Mouse (Mus musculus) stomach, embryonic 16.5 days (tissue): ENCODE measurements around the gene Rpusd4. TPM values are rescaled to one million over a fixed set of nuclear protein-coding genes. Genes with fewer than 3 reads are reported as not detected.

Source experiments
- ATAC-seq: fragments of 200-750 bp; cut with Nextera tagmentation; 2 replicates; pipeline ENCODE4 v1.8.0; 2017; ENCODE audit warnings: moderate number of reproducible peaks, moderate TSS enrichment; ENCODE audit not compliant: insufficient read depth, low FRiP score
- H3K27ac ChIP-seq: fragments of 300-500 bp; sonication (generic); 2 replicates; pipeline ENCODE4 v1.5.1; 2014; ENCODE audit warnings: low read length
- H3K27me3 ChIP-seq: fragments of 300-500 bp; sonication (generic); 2 replicates; pipeline ENCODE4 v1.6.1; 2014; ENCODE audit warnings: low read length, control low read depth, mixed read lengths; ENCODE audit not compliant: control insufficient read depth, insufficient read depth
- H3K36me3 ChIP-seq: fragments of 300-500 bp; sonication (generic); 2 replicates; pipeline ENCODE4 v1.6.1; 2014; ENCODE audit warnings: low read length; ENCODE audit not compliant: control insufficient read depth, insufficient read depth
- H3K4me1 ChIP-seq: fragments of 300-500 bp; sonication (generic); 2 replicates; pipeline ENCODE4 v1.6.1; 2014; ENCODE audit warnings: low read length, control low read depth, mixed read lengths; ENCODE audit not compliant: control insufficient read depth, insufficient read depth
- H3K4me2 ChIP-seq: fragments of 300-500 bp; sonication (generic); 2 replicates; pipeline ENCODE4 v1.6.1; 2014; ENCODE audit warnings: low read depth, low read length, mixed read lengths
- H3K4me3 ChIP-seq: fragments of 300-500 bp; sonication (generic); replicated peaks from 2 replicates; pipeline ENCODE4 v1.5.1; 2014; ENCODE audit warnings: mild to moderate bottlenecking, low read length
- H3K9ac ChIP-seq: fragments of 300-500 bp; sonication (generic); 2 replicates; pipeline ENCODE4 v1.6.1; 2014; ENCODE audit warnings: low read length
- H3K9me3 ChIP-seq: fragments of 300-500 bp; sonication (generic); replicated peaks from 2 replicates; pipeline ENCODE4 v1.6.1; 2016; ENCODE audit warnings: low read length, control low read depth; ENCODE audit not compliant: control insufficient read depth
- WGBS: fragments of 180-500 bp; shearing (Covaris S2); extraction: QIAGEN DNeasy Blood & Tissue Kit; methylation state at CpG from one replicate; pipeline ENCODE4 v1.1.7; 2014; 5-methylcytosine and 5-hydroxymethylcytosine counted together
- polyA plus RNA-seq: library from polyadenylated mRNA; unstranded; fragments of >200 nt; fragmentation: Nextera tagmentation; extraction: Ambion mirVana; gene quantifications from 2 replicates; pipeline ENCODE4 v1.2.1, GENCODE M21; 2015

Rpusd4 gene
- polyA plus RNA-seq, 1 experiment from 2014 or later: 24.5 TPM

DNA sequence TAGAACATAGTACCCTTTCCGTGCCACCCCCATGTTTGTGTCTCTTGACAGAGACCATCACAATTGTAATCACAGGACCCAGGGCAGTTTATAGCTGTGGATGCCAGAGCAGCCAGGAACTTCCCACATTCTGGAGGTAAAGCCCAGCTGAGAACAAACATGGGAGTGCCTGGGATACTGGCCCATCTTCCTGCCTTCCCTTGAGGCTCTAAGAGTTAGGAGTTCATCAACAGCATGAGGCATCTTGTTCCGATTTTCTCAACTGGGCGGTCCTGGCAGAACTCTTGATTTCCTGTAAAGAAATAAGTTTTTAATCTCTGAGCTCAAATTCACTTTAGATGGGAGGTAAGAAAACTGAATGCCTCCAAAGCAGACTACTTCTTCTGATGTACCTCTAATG is 34.5 kb downstream of the Rpusd4 start:
- no peak overlapping the region for H3K4me2 ChIP-seq
- ATAC-seq: no peak
- no peaks in the 10 kb centered on the region for H3K36me3 ChIP-seq
- H3K9me3 ChIP-seq: no peaks in the 10 kb centered on the region
- 84% methylated on average over 3 of the region's 3 CpGs for WGBS
- no peaks in the 10 kb centered on the region for H3K27me3 ChIP-seq
- H3K27ac ChIP-seq: no peak overlapping the region
- no peak overlapping the region for H3K9ac ChIP-seq
- H3K4me1 ChIP-seq: no peaks in the 10 kb centered on the region
- no peak overlapping the region for H3K4me3 ChIP-seq

GRCm38 (mm10) chr9:35307461-35307860 is 39.8 kb downstream of the Rpusd4 start:
- no peak overlapping the region for H3K4me2 ChIP-seq
- no peaks in the 10 kb centered on the region for H3K4me1 ChIP-seq
- no peaks in the 10 kb centered on the region for H3K27me3 ChIP-seq
- no peak overlapping the region for H3K9ac ChIP-seq
- no peak for ATAC-seq
- H3K9me3 ChIP-seq: no peaks in the 10 kb centered on the region
- WGBS: 72% methylated on average over 7 of the region's 7 CpGs
- H3K36me3 ChIP-seq: no peaks in the 10 kb centered on the region
- no peak overlapping the region for H3K4me3 ChIP-seq
- H3K27ac ChIP-seq: no peak overlapping the region

DNA sequence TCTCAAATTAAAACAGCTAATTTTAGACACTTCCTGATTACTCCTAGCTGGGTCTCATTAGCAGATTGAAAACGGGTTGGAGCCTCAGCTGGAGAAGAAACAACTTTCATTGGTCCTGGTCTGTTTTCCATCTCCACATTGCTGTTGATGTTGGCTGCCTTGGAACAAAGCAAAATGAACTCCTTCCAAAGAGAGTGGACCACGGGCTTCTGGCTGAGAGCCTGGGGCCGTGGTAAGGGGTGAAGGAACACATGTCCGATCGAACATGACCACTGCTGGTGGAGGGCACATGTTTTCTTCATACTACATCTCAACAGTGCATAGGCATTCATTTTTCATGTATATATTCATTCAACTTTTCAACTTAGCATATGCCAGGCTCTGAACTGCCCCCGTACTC is 42.7 kb downstream of the Rpusd4 start:
- WGBS: 72% methylated on average over 6 of the region's 6 CpGs
- Histone ChIP-seq H3K36me3 (no peaks in the 10 kb centered on the region), H3K4me3 (no peak overlapping the region), H3K27ac (no peak overlapping the region), H3K27me3 (no peaks in the 10 kb centered on the region), H3K9ac (no peak overlapping the region), H3K4me1 (0 out of 2 replicates have a peak, but pooled peaks cover 10% of the 10 kb centered on the region), H3K9me3 (no peaks in the 10 kb centered on the region), H3K4me2 (no peak overlapping the region)
- ATAC-seq: no peak

- no peaks in the 10 kb centered on the region for H3K9me3 ChIP-seq
- ATAC-seq: peak; percentile 65; the same call in 1 of the 2 replicates
- no peaks in the 10 kb centered on the region for H3K27me3 ChIP-seq
- H3K4me2 ChIP-seq: no peak overlapping the region
- 51% methylated on average over 3 of the region's 3 CpGs for WGBS
- peak overlapping the region; percentile 7; the same call in 1 of the 2 replicates for H3K27ac ChIP-seq
- H3K4me3 ChIP-seq: no peak overlapping the region
- 0 out of 2 replicates have a peak, but pooled peaks cover 23% of the 10 kb centered on the region for H3K4me1 ChIP-seq
- no peaks in the 10 kb centered on the region for H3K36me3 ChIP-seq
- no peak overlapping the region for H3K9ac ChIP-seq
Measured at GRCm38 (mm10) chr9:35312516-35312915, 44.9 kb downstream of the Rpusd4 start.

- WGBS: 26% methylated on average over 4 of the region's 4 CpGs
- 0 out of 2 replicates have a peak, but pooled peaks cover 29% of the 10 kb centered on the region for H3K4me1 ChIP-seq
- no peaks in the 10 kb centered on the region for H3K36me3 ChIP-seq
- no peaks in the 10 kb centered on the region for H3K27me3 ChIP-seq
- H3K9ac ChIP-seq: no peak overlapping the region
- H3K27ac ChIP-seq: 0 out of 2 replicates have a peak overlapping the region, but pooled peaks have one; percentile 11
- no peak overlapping the region for H3K4me3 ChIP-seq
- ATAC-seq: no peak
- H3K9me3 ChIP-seq: no peaks in the 10 kb centered on the region
- no peak overlapping the region for H3K4me2 ChIP-seq
Measured at GRCm38 (mm10) chr9:35313601-35314000, 45.9 kb downstream of the Rpusd4 start.

GRCm38 (mm10) chr9:35314254-35314653 is 46.6 kb downstream of the Rpusd4 start:
- H3K9me3 ChIP-seq: no peaks in the 10 kb centered on the region
- no peaks in the 10 kb centered on the region for H3K27me3 ChIP-seq
- no peak overlapping the region for H3K9ac ChIP-seq
- H3K27ac ChIP-seq: no peak overlapping the region
- no peak overlapping the region for H3K4me3 ChIP-seq
- 55% methylated on average over 1 of the region's 1 CpGs for WGBS
- H3K36me3 ChIP-seq: no peaks in the 10 kb centered on the region
- no peak overlapping the region for H3K4me2 ChIP-seq
- ATAC-seq: no peak
- peaks cover 33% of the 10 kb centered on the region; the same call in 1 of the 2 replicates for H3K4me1 ChIP-seq

DNA sequence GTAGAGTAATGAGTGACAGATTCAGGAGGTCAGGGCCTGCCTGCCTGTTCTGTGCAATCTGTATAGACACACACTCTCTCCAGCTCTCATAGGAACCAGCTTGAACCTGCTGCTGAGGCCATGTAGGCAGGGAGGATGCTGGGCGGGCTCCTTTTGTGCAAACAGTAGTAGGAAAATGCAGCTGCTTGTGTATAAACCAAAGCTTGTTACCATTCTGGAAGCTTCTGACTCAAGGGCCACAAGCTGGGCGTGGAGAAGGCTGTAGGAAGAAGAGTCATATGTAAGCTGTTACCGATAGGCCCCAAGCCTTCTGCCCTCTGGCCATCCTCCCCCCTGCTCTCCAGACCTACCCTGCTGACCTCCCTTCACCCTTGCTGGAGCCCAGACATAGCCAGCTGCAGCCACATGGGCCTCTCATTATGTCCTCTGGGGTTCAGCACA is 49.1 kb downstream of the Rpusd4 start:
- Histone ChIP-seq H3K27ac (peak overlapping the region; percentile 15), H3K27me3 (no peaks in the 10 kb centered on the region), H3K4me1 (peaks cover 33% of the 10 kb centered on the region; the same call in 1 of the 2 replicates), H3K9me3 (no peaks in the 10 kb centered on the region), H3K4me3 (no peak overlapping the region), H3K36me3 (no peaks in the 10 kb centered on the region), H3K4me2 (no peak overlapping the region), H3K9ac (no peak overlapping the region)
- ATAC-seq: peak; percentile 34; the same call in 1 of the 2 replicates
- 51% methylated on average over 3 of the region's 3 CpGs for WGBS

- Histone ChIP-seq H3K4me3 (no peak overlapping the region), H3K27ac (no peak overlapping the region; the same call in none of the 2 replicates), H3K27me3 (no peaks in the 10 kb centered on the region), H3K4me1 (peaks cover 33% of the 10 kb centered on the region; the same call in 1 of the 2 replicates), H3K9ac (no peak overlapping the region), H3K4me2 (no peak overlapping the region), H3K9me3 (no peaks in the 10 kb centered on the region), H3K36me3 (no peaks in the 10 kb centered on the region)
- ATAC-seq: peak; percentile 58; the same call in 1 of the 2 replicates
- 55% methylated on average over 9 of the region's 9 CpGs for WGBS
Measured at GRCm38 (mm10) chr9:35317233-35317980, 49.7 kb downstream of the Rpusd4 start.

DNA sequence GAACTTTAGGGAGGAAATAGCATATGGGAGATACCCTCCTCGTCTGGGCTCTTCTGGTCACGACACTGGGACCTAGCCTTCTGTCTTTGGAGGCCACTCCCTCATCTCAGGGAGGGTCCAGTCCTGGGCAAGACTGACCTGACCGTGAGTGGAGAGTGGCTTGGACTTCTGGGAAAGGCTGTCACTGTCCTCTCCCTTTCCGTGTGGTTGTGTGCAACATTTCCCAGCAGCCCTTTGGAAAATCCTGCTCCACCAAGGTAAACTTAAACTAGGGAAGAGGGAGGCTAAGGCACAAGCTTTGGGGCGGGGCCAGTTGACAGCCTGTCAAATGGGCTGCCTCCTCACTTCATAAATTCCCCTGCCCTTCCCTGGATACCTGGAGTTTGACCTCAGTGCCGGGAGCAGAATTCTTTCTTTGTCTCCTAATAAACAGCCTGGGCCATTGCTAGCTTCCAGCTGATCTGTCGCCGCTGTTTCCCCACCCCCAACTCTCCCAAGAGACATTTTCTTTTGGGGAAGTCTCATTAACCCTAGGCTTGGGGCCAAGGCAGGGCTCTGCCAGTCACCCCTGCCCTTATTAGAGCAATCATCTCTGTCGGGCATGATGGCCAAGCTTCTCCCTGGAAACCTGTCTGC is 51.0 kb downstream of the Rpusd4 start:
- no peak overlapping the region for H3K4me2 ChIP-seq
- no peaks in the 10 kb centered on the region for H3K36me3 ChIP-seq
- no peak overlapping the region for H3K4me3 ChIP-seq
- H3K27ac ChIP-seq: peak overlapping the region; percentile 58; the same call in 1 of the 2 replicates
- H3K27me3 ChIP-seq: no peaks in the 10 kb centered on the region
- H3K9me3 ChIP-seq: no peaks in the 10 kb centered on the region
- H3K9ac ChIP-seq: no peak overlapping the region
- peak; percentile 25; the same call in 1 of the 2 replicates for ATAC-seq
- 28% methylated on average over 9 of the region's 9 CpGs for WGBS
- peaks cover 23% of the 10 kb centered on the region; the same call in 1 of the 2 replicates for H3K4me1 ChIP-seq
